Mouse (Mus musculus) MEL (cell line): Measurements from ENCODE around the gene Uncx. TPM values are rescaled to one million over a fixed set of nuclear protein-coding genes. Genes with fewer than 3 reads are reported as not detected.

Source experiments
- DNase-seq: peaks from one replicate; pipeline ENCODE4 v3.0.0; 2011; ENCODE audit warnings: low read depth, low spot score
- H3K27ac ChIP-seq: 2 replicates; pipeline ENCODE4 v1.5.1; 2012; ENCODE audit warnings: low read depth, mild to moderate bottlenecking, control low read depth, low read length, moderate library complexity; ENCODE audit not compliant: control insufficient read depth
- H3K27me3 ChIP-seq, 2 experiments: fragments of 150-350 bp in 1 of 2; sonication (generic) in 1 of 2; 2 replicates each; pipeline ENCODE4 v1.6.1; 2012; ENCODE audit warnings: low read length in 2 of 2, mild to moderate bottlenecking in 2 of 2, improper control_type of control experiment in 1 of 2, moderate library complexity in 1 of 2; ENCODE audit not compliant: insufficient read depth in 2 of 2, control insufficient read depth in 1 of 2
- H3K36me3 ChIP-seq, 2 experiments: 2 replicates each; pipeline ENCODE4 v1.6.1; 2012 to 2014; ENCODE audit warnings: low read length in 2 of 2, improper control_type of control experiment in 1 of 2, inconsistent platforms in 1 of 2, mild to moderate bottlenecking in 1 of 2; ENCODE audit not compliant: insufficient read depth in 2 of 2, control insufficient read depth in 1 of 2
- H3K4me1 ChIP-seq, 2 experiments: fragments of 150-350 bp in 1 of 2; sonication (generic) in 1 of 2; 2 replicates each; pipeline ENCODE4 v1.6.1; 2012; ENCODE audit warnings: low read length in 2 of 2, improper control_type of control experiment in 1 of 2, mild to moderate bottlenecking in 1 of 2; ENCODE audit not compliant: insufficient read depth in 2 of 2, control insufficient read depth in 1 of 2
- H3K4me3 ChIP-seq, 2 experiments: fragments of 150-350 bp in 1 of 2; sonication (generic) in 1 of 2; 2 replicates each; pipeline ENCODE4 v1.5.1; 2012; ENCODE audit warnings: low read depth in 2 of 2, low read length in 2 of 2, mild to moderate bottlenecking in 2 of 2, moderate library complexity in 2 of 2, control low read depth in 1 of 2, improper control_type of control experiment in 1 of 2; ENCODE audit not compliant: control insufficient read depth in 1 of 2, insufficient read depth in 1 of 2
- H3K79me2 ChIP-seq: 2 replicates; pipeline ENCODE4 v1.6.1; 2012; ENCODE audit warnings: mild to moderate bottlenecking, low read length, moderate library complexity; ENCODE audit not compliant: control insufficient read depth, poor library complexity, insufficient read depth
- H3K9ac ChIP-seq: 2 replicates; pipeline ENCODE4 v1.6.1; 2012; ENCODE audit warnings: low read depth, mild to moderate bottlenecking, control low read depth, low read length, moderate library complexity; ENCODE audit not compliant: control insufficient read depth, poor library complexity, severe bottlenecking
- H3K9me3 ChIP-seq: fragments of 150-350 bp; sonication (generic); replicated peaks from 2 replicates; pipeline ENCODE4 v1.6.1; 2012; ENCODE audit warnings: mild to moderate bottlenecking, low read length, improper control_type of control experiment, moderate library complexity; ENCODE audit not compliant: insufficient read depth
- CHD1 ChIP-seq: IDR thresholded peaks from 2 replicates; pipeline ENCODE4 v1.6.1; 2012; ENCODE audit warnings: low read depth, mild to moderate bottlenecking, inconsistent platforms, low read length, improper control_type of control experiment
- CTCF ChIP-seq, 3 experiments: IDR thresholded peaks in 2 of 3; conservative IDR thresholded peaks in 1 of 3; 2 replicates each; pipeline ENCODE4 v1.5.1; 2011 to 2012; ENCODE audit warnings: low read length in 3 of 3, low read depth in 2 of 3, mild to moderate bottlenecking in 2 of 3, improper control_type of control experiment in 1 of 3, inconsistent platforms in 1 of 3, mixed read lengths in 1 of 3, moderate library complexity in 1 of 3; ENCODE audit not compliant: control insufficient read depth in 1 of 3, insufficient read depth in 1 of 3, poor library complexity in 1 of 3, severe bottlenecking in 1 of 3
- E2F4 ChIP-seq: IDR thresholded peaks from 2 replicates; pipeline ENCODE4 v1.6.1; 2011; ENCODE audit warnings: low read depth, low read length, improper control_type of control experiment, borderline replicate concordance
- ELF1 ChIP-seq: IDR thresholded peaks from 2 replicates; pipeline ENCODE4 v1.6.1; 2014; ENCODE audit warnings: low read depth, mild to moderate bottlenecking, inconsistent platforms, low read length, improper control_type of control experiment, moderate library complexity
- EP300 ChIP-seq, 2 experiments: IDR thresholded peaks; 2 replicates each; pipeline ENCODE4 v1.6.1; 2011; ENCODE audit warnings: improper control_type of control experiment in 2 of 2, low read length in 2 of 2, low read depth in 1 of 2, mild to moderate bottlenecking in 1 of 2
- JUND ChIP-seq: IDR thresholded peaks from 2 replicates; pipeline ENCODE4 v1.6.1; 2011; ENCODE audit warnings: low read depth, mild to moderate bottlenecking, improper control_type of control experiment, low read length
- MAFK ChIP-seq: IDR thresholded peaks from 2 replicates; pipeline ENCODE4 v1.6.1; 2011; ENCODE audit warnings: low read depth, mild to moderate bottlenecking, low read length, improper control_type of control experiment, borderline replicate concordance
- MAX ChIP-seq: IDR thresholded peaks from 2 replicates; pipeline ENCODE4 v1.6.1; 2011; ENCODE audit warnings: low read length, improper control_type of control experiment
- MAZ ChIP-seq: IDR thresholded peaks from 2 replicates; pipeline ENCODE4 v1.6.1; 2012; ENCODE audit warnings: low read depth, mild to moderate bottlenecking, inconsistent platforms, low read length, improper control_type of control experiment
- MXI1 ChIP-seq: IDR thresholded peaks from 2 replicates; pipeline ENCODE4 v1.6.1; 2011; ENCODE audit warnings: mild to moderate bottlenecking, low read depth, low read length, improper control_type of control experiment
- MYB ChIP-seq: IDR thresholded peaks from 2 replicates; pipeline ENCODE4 v1.6.1; 2011; ENCODE audit warnings: mild to moderate bottlenecking, low read depth, low read length, improper control_type of control experiment
- NELFE ChIP-seq: IDR thresholded peaks from 2 replicates; pipeline ENCODE4 v1.6.1; 2011; ENCODE audit warnings: low read depth, low read length, improper control_type of control experiment
- NRF1 ChIP-seq: IDR thresholded peaks from 2 replicates; pipeline ENCODE4 v1.6.1; 2014; ENCODE audit warnings: low read depth, mild to moderate bottlenecking, inconsistent platforms, low read length, improper control_type of control experiment, moderate library complexity; ENCODE audit not compliant: poor library complexity, insufficient read depth, severe bottlenecking
- POLR2A ChIP-seq, 2 experiments: IDR thresholded peaks; 2 replicates each; pipeline ENCODE4 v1.6.1; 2011 to 2012; ENCODE audit warnings: low read length in 2 of 2, mild to moderate bottlenecking in 2 of 2, control low read depth in 1 of 2, improper control_type of control experiment in 1 of 2, low read depth in 1 of 2, moderate library complexity in 1 of 2; ENCODE audit not compliant: control insufficient read depth in 1 of 2, insufficient read depth in 1 of 2, poor library complexity in 1 of 2
- RCOR1 ChIP-seq: IDR thresholded peaks from 2 replicates; pipeline ENCODE4 v1.6.1; 2012; ENCODE audit warnings: low read depth, mild to moderate bottlenecking, inconsistent platforms, low read length, improper control_type of control experiment
- TAL1 ChIP-seq: IDR thresholded peaks from 2 replicates; pipeline ENCODE4 v1.6.1; 2012; ENCODE audit warnings: mild to moderate bottlenecking, inconsistent platforms, low read length, moderate library complexity, mixed read lengths
- TCF12 ChIP-seq: IDR thresholded peaks from 2 replicates; pipeline ENCODE4 v1.6.1; 2014; ENCODE audit warnings: low read depth, mild to moderate bottlenecking, inconsistent platforms, low read length, improper control_type of control experiment, moderate library complexity
- USF1 ChIP-seq: IDR thresholded peaks from 2 replicates; pipeline ENCODE4 v1.6.1; 2014; ENCODE audit warnings: low read depth, mild to moderate bottlenecking, inconsistent platforms, low read length, improper control_type of control experiment, moderate library complexity
- ZKSCAN1 ChIP-seq: IDR thresholded peaks from 2 replicates; pipeline ENCODE4 v1.6.1; 2012; ENCODE audit warnings: low read depth, mild to moderate bottlenecking, inconsistent platforms, low read length, improper control_type of control experiment, moderate library complexity
- ZMIZ1 ChIP-seq: IDR thresholded peaks from 2 replicates; pipeline ENCODE4 v1.6.1; 2012; ENCODE audit warnings: low read depth, mild to moderate bottlenecking, inconsistent platforms, low read length, improper control_type of control experiment, moderate library complexity
- polyA plus RNA-seq, 2 experiments: library from polyadenylated mRNA; stranded (reverse) in 1 of 2; unstranded in 1 of 2; fragments of >175 nt in 1 of 2; fragments of >200 nt in 1 of 2; gene quantifications; 2 replicates each; pipeline versions ENCODE4 v1.2.1 to v1.2.4; 2012; ENCODE audit warnings: low replicate concordance in 2 of 2, low read depth in 1 of 2; ENCODE audit not compliant: insufficient read length in 2 of 2, insufficient read depth in 1 of 2, missing spikeins in 1 of 2
- total RNA-seq: library from RNA; depleted of rRNA; stranded (reverse); fragments of 300-350 nt; gene quantifications from 2 replicates; pipeline ENCODE4 v1.2.3, GENCODE M21; 2012

The Uncx gene
- total and polyA plus RNA-seq, 3 experiments, result not detected

- Histone ChIP-seq H3K36me3 (peaks cover 0 to 7% of the 10 kb centered on the region in 2 experiments; a peak in 2 of 4 replicates), H3K27me3 (no peaks in the 10 kb centered on the region), H3K4me1 (peaks cover 0 to 10% of the 10 kb centered on the region in 2 experiments; a peak in 2 of 4 replicates), H3K9ac (no peak overlapping the region), H3K27ac (no peak overlapping the region), H3K9me3 (no peaks in the 10 kb centered on the region), H3K79me2 (no peaks in the 10 kb centered on the region), H3K4me3 (no peak overlapping the region)
- no peak for TF ChIP-seq TCF12
- TF ChIP-seq ZKSCAN1, result no peak
- TF ChIP-seq EP300 (IDR thresholded peaks at IDR 0.05; ENCODE audit: low read depth in 1 of 2, low read length in 2 of 2), result no peak
- TF ChIP-seq MXI1, result no peak
- no peak for TF ChIP-seq CTCF (IDR thresholded peaks at IDR 0.05 in 2 of 3, conservative IDR thresholded peaks at IDR 0.05 in 1 of 3; ENCODE audit: control insufficient read depth in 1 of 3, insufficient read depth in 1 of 3, low read depth in 2 of 3, low read length in 3 of 3, poor library complexity in 1 of 3, severe bottlenecking in 1 of 3)
- TF ChIP-seq MAZ, result no peak
- no peak for TF ChIP-seq ZMIZ1
- no peak for TF ChIP-seq POLR2A (IDR thresholded peaks at IDR 0.05; ENCODE audit: control insufficient read depth in 1 of 2, insufficient read depth in 1 of 2, low read depth in 1 of 2, low read length in 2 of 2, poor library complexity in 1 of 2)
- no peak for TF ChIP-seq MAFK
- no peak for TF ChIP-seq CHD1
- no peak for TF ChIP-seq TAL1
- no peak for TF ChIP-seq RCOR1
- no peak for TF ChIP-seq E2F4
- no peak for DNase-seq
Measured at GRCm38 (mm10) chr5:139553446-139554273, 10.4 kb downstream of the Uncx start.

GRCm38 (mm10) chr5:139554478-139555335 lies 11.4 kb downstream of the Uncx start:
- no peaks in the 10 kb centered on the region for H3K79me2 ChIP-seq
- H3K27ac ChIP-seq, result no peak overlapping the region
- H3K36me3 ChIP-seq, result peaks cover 0 to 7% of the 10 kb centered on the region in 2 experiments; a peak in 2 of 4 replicates
- TF ChIP-seq NRF1 (no peak), MYB (no peak), ELF1 (no peak), MAX (no peak), NELFE (no peak), USF1 (no peak), RCOR1 (no peak), MAFK (no peak), CHD1 (no peak), POLR2A (IDR thresholded peaks at IDR 0.05; ENCODE audit: control insufficient read depth in 1 of 2, insufficient read depth in 1 of 2, low read depth in 1 of 2, low read length in 2 of 2, poor library complexity in 1 of 2) (no peak), MXI1 (no peak), ZKSCAN1 (no peak), TAL1 (no peak), JUND (no peak)
- no peaks in the 10 kb centered on the region for H3K9me3 ChIP-seq
- no peak overlapping the region for H3K4me3 ChIP-seq
- no peak for DNase-seq
- peaks cover 0 to 10% of the 10 kb centered on the region in 2 experiments; a peak in 2 of 4 replicates for H3K4me1 ChIP-seq
- no peak overlapping the region for H3K9ac ChIP-seq
- H3K27me3 ChIP-seq, result no peaks in the 10 kb centered on the region
